Mouse (Mus musculus) spleen, adult 2 months (tissue): ENCODE results near the gene Leo1. TPM values are rescaled to one million over a fixed set of nuclear protein-coding genes. Genes with fewer than 3 reads are reported as not detected.

Experiments
- DNase-seq, 2 experiments: peaks; one replicate each; pipeline versions ENCODE4 v3.0.0 to v3.0.0-alpha.2; 2012 to 2021; ENCODE audit warnings: low spot score in 2 of 2, low read depth in 1 of 2
- H3K27ac ChIP-seq: fragments of 200-500 bp; 2 replicates; pipeline ENCODE4 v1.5.1; 2012; ENCODE audit warnings: low read length, inconsistent platforms; ENCODE audit not compliant: insufficient read depth
- H3K27me3 ChIP-seq: fragments of 200-500 bp; 2 replicates; pipeline ENCODE4 v1.6.1; 2012; ENCODE audit warnings: mild to moderate bottlenecking, moderate library complexity, low read length, inconsistent platforms; ENCODE audit not compliant: control insufficient read depth, insufficient read depth
- H3K36me3 ChIP-seq: fragments of 200-500 bp; 2 replicates; pipeline ENCODE4 v1.6.1; 2012; ENCODE audit warnings: mild to moderate bottlenecking, low read length, inconsistent platforms; ENCODE audit not compliant: control insufficient read depth, insufficient read depth
- H3K4me1 ChIP-seq: fragments of 200-500 bp; 2 replicates; pipeline ENCODE4 v1.6.1; 2011; ENCODE audit warnings: inconsistent platforms; ENCODE audit not compliant: control insufficient read depth, insufficient read depth, insufficient read length
- H3K4me3 ChIP-seq: fragments of 200-500 bp; 2 replicates; pipeline ENCODE4 v1.5.1; 2011; ENCODE audit warnings: mild to moderate bottlenecking, inconsistent platforms; ENCODE audit not compliant: insufficient read depth, insufficient read length; ENCODE audit errors: extremely low read depth
- CTCF ChIP-seq: fragments of 200-500 bp; IDR thresholded peaks from 2 replicates; pipeline ENCODE4 v1.5.1; 2011; ENCODE audit warnings: mild to moderate bottlenecking, inconsistent platforms; ENCODE audit not compliant: insufficient read depth, insufficient read length, insufficient replicate concordance; ENCODE audit errors: extremely low read depth
- POLR2A ChIP-seq: fragments of 200-500 bp; IDR thresholded peaks from 2 replicates; pipeline ENCODE4 v1.6.1; 2011; ENCODE audit warnings: low read depth, low read length, inconsistent platforms
- WGBS: fragments of 180-500 bp; shearing (Covaris S2); methylation state at CpG from one replicate; pipeline ENCODE4 v1.1.7; 2018; 5-methylcytosine and 5-hydroxymethylcytosine counted together
- polyA plus RNA-seq: library from polyadenylated mRNA; depleted of rRNA; stranded (reverse); fragments of >200 nt; gene quantifications from 2 replicates; pipeline ENCODE4 v1.2.3, GENCODE M21; 2012; rRNA removed

The Leo1 gene
- polyA plus RNA-seq, 1 experiment = 2.0 TPM

- H3K4me3 ChIP-seq = no peak overlapping the region
- H3K27me3 ChIP-seq = no peaks in the 10 kb centered on the region
- no peak for TF ChIP-seq POLR2A
- TF ChIP-seq CTCF = no peak
- peaks cover 50% of the 10 kb centered on the region for H3K36me3 ChIP-seq
- 84% methylated on average over 8 of the region's 8 CpGs for WGBS
- no peaks in the 10 kb centered on the region for H3K4me1 ChIP-seq
- no peak overlapping the region for H3K27ac ChIP-seq
- no peak for DNase-seq
Measured at GRCm38 (mm10) chr9:75511236-75511939, 70.1 kb downstream of the Leo1 start.

GRCm38 (mm10) chr9:75515464-75516113 is 74.3 kb downstream of the Leo1 start:
- WGBS = 76% methylated on average over 12 of the region's 12 CpGs

More at GRCm38 (mm10) chr9:75515464-75516113, 74.3 kb downstream of the Leo1 start:
- Histone ChIP-seq H3K4me1 (no peaks in the 10 kb centered on the region), H3K27ac (no peak overlapping the region), H3K4me3 (no peak overlapping the region), H3K27me3 (no peaks in the 10 kb centered on the region), H3K36me3 (peaks cover 25% of the 10 kb centered on the region)
- DNase-seq = peak; percentile 23 to 28
- TF ChIP-seq POLR2A (no peak), CTCF (peak; percentile 54; the same call in 1 of the 2 replicates)

Other genes with a start within 250 kb of the Leo1 start
- 0.62 and 0.81 TPM in 2 replicates for gene Myo5c, start 209.5 kb upstream of the Leo1 start, polyA plus RNA-seq
- gene Gnb5, start 135.2 kb upstream of the Leo1 start, polyA plus RNA-seq = 3.4 and 3.5 TPM in 2 replicates
- not detected in 2 replicates for gene Bcl2l10, start 93.8 kb upstream of the Leo1 start, polyA plus RNA-seq
- gene Mapk6, start 31.5 kb upstream of the Leo1 start, polyA plus RNA-seq = 11.4 and 12.7 TPM in 2 replicates
- gene Tmod3, start 118.1 kb downstream of the Leo1 start, polyA plus RNA-seq = 24.0 and 28.4 TPM in 2 replicates
- gene Tmod2, start 169.8 kb downstream of the Leo1 start, polyA plus RNA-seq = 0.19 and 0.32 TPM in 2 replicates
- 6.6 and 12.1 TPM in 2 replicates for gene Lysmd2, start 184.2 kb downstream of the Leo1 start, polyA plus RNA-seq
- gene Scg3, start 242.5 kb downstream of the Leo1 start, polyA plus RNA-seq = not detected in 2 replicates